Mouse (Mus musculus) MEL (cell line): Measurements from ENCODE around the gene H2afj. TPM values are rescaled to one million over a fixed set of nuclear protein-coding genes. Genes with fewer than 3 reads are reported as not detected.

Experiments used
- DNase-seq: peaks from one replicate; pipeline ENCODE4 v3.0.0; 2011; ENCODE audit warnings: low read depth, low spot score
- H3K27ac ChIP-seq: 2 replicates; pipeline ENCODE4 v1.5.1; 2012; ENCODE audit warnings: low read depth, mild to moderate bottlenecking, control low read depth, low read length, moderate library complexity; ENCODE audit not compliant: control insufficient read depth
- H3K27me3 ChIP-seq, 2 experiments: fragments of 150-350 bp in 1 of 2; sonication (generic) in 1 of 2; 2 replicates each; pipeline ENCODE4 v1.6.1; 2012; ENCODE audit warnings: low read length in 2 of 2, mild to moderate bottlenecking in 2 of 2, improper control_type of control experiment in 1 of 2, moderate library complexity in 1 of 2; ENCODE audit not compliant: insufficient read depth in 2 of 2, control insufficient read depth in 1 of 2
- H3K36me3 ChIP-seq, 2 experiments: 2 replicates each; pipeline ENCODE4 v1.6.1; 2012 to 2014; ENCODE audit warnings: low read length in 2 of 2, improper control_type of control experiment in 1 of 2, inconsistent platforms in 1 of 2, mild to moderate bottlenecking in 1 of 2; ENCODE audit not compliant: insufficient read depth in 2 of 2, control insufficient read depth in 1 of 2
- H3K4me1 ChIP-seq, 2 experiments: fragments of 150-350 bp in 1 of 2; sonication (generic) in 1 of 2; 2 replicates each; pipeline ENCODE4 v1.6.1; 2012; ENCODE audit warnings: low read length in 2 of 2, improper control_type of control experiment in 1 of 2, mild to moderate bottlenecking in 1 of 2; ENCODE audit not compliant: insufficient read depth in 2 of 2, control insufficient read depth in 1 of 2
- H3K4me3 ChIP-seq, 2 experiments: fragments of 150-350 bp in 1 of 2; sonication (generic) in 1 of 2; 2 replicates each; pipeline ENCODE4 v1.5.1; 2012; ENCODE audit warnings: low read depth in 2 of 2, low read length in 2 of 2, mild to moderate bottlenecking in 2 of 2, moderate library complexity in 2 of 2, control low read depth in 1 of 2, improper control_type of control experiment in 1 of 2; ENCODE audit not compliant: control insufficient read depth in 1 of 2, insufficient read depth in 1 of 2
- H3K79me2 ChIP-seq: 2 replicates; pipeline ENCODE4 v1.6.1; 2012; ENCODE audit warnings: mild to moderate bottlenecking, low read length, moderate library complexity; ENCODE audit not compliant: control insufficient read depth, poor library complexity, insufficient read depth
- H3K9ac ChIP-seq: 2 replicates; pipeline ENCODE4 v1.6.1; 2012; ENCODE audit warnings: low read depth, mild to moderate bottlenecking, control low read depth, low read length, moderate library complexity; ENCODE audit not compliant: control insufficient read depth, poor library complexity, severe bottlenecking
- H3K9me3 ChIP-seq: fragments of 150-350 bp; sonication (generic); replicated peaks from 2 replicates; pipeline ENCODE4 v1.6.1; 2012; ENCODE audit warnings: mild to moderate bottlenecking, low read length, improper control_type of control experiment, moderate library complexity; ENCODE audit not compliant: insufficient read depth
- CHD2 ChIP-seq: IDR thresholded peaks from 2 replicates; pipeline ENCODE4 v1.6.1; 2011; ENCODE audit warnings: low read length, improper control_type of control experiment
- ELF1 ChIP-seq: IDR thresholded peaks from 2 replicates; pipeline ENCODE4 v1.6.1; 2014; ENCODE audit warnings: low read depth, mild to moderate bottlenecking, inconsistent platforms, low read length, improper control_type of control experiment, moderate library complexity
- ETS1 ChIP-seq: IDR thresholded peaks from 2 replicates; pipeline ENCODE4 v1.6.1; 2012; ENCODE audit warnings: low read depth, mild to moderate bottlenecking, inconsistent platforms, low read length, improper control_type of control experiment, moderate library complexity
- GATA1 ChIP-seq: IDR thresholded peaks from 2 replicates; pipeline ENCODE4 v1.6.1; 2011; ENCODE audit warnings: low read depth, low read length, improper control_type of control experiment
- HCFC1 ChIP-seq: IDR thresholded peaks from 2 replicates; pipeline ENCODE4 v1.6.1; 2012; ENCODE audit warnings: low read depth, mild to moderate bottlenecking, inconsistent platforms, low read length, improper control_type of control experiment, moderate library complexity
- KAT2A ChIP-seq: conservative IDR thresholded peaks from 2 replicates; pipeline ENCODE4 v1.6.1; 2012; ENCODE audit warnings: low read depth, low read length, improper control_type of control experiment, inconsistent platforms
- MXI1 ChIP-seq: IDR thresholded peaks from 2 replicates; pipeline ENCODE4 v1.6.1; 2011; ENCODE audit warnings: mild to moderate bottlenecking, low read depth, low read length, improper control_type of control experiment
- POLR2AphosphoS2 ChIP-seq: IDR thresholded peaks from 2 replicates; pipeline ENCODE4 v1.6.1; 2011; ENCODE audit warnings: low read length, improper control_type of control experiment
- SIN3A ChIP-seq: IDR thresholded peaks from 2 replicates; pipeline ENCODE4 v1.6.1; 2012; ENCODE audit warnings: low read length, improper control_type of control experiment, inconsistent platforms
- TBP ChIP-seq: IDR thresholded peaks from 2 replicates; pipeline ENCODE4 v1.8.0; 2011; ENCODE audit warnings: low read depth, low read length, improper control_type of control experiment
- UBTF ChIP-seq: IDR thresholded peaks from 2 replicates; pipeline ENCODE4 v1.6.1; 2012; ENCODE audit warnings: low read depth, mild to moderate bottlenecking, inconsistent platforms, low read length, improper control_type of control experiment, moderate library complexity, borderline replicate concordance; ENCODE audit not compliant: insufficient read depth
- USF2 ChIP-seq, 2 experiments: IDR thresholded peaks; 2 replicates each; pipeline ENCODE4 v1.6.1; 2011 to 2012; ENCODE audit warnings: improper control_type of control experiment in 2 of 2, low read length in 2 of 2, borderline replicate concordance in 1 of 2, inconsistent platforms in 1 of 2, low read depth in 1 of 2, mild to moderate bottlenecking in 1 of 2; ENCODE audit not compliant: insufficient read depth in 1 of 2
- ZC3H11A ChIP-seq: IDR thresholded peaks from 2 replicates; pipeline ENCODE4 v1.6.1; 2012; ENCODE audit warnings: low read depth, mild to moderate bottlenecking, inconsistent platforms, low read length, improper control_type of control experiment
- ZMIZ1 ChIP-seq: IDR thresholded peaks from 2 replicates; pipeline ENCODE4 v1.6.1; 2012; ENCODE audit warnings: low read depth, mild to moderate bottlenecking, inconsistent platforms, low read length, improper control_type of control experiment, moderate library complexity
- ZNF384 ChIP-seq: IDR thresholded peaks from 2 replicates; pipeline ENCODE4 v1.6.1; 2012; ENCODE audit warnings: low read depth, mild to moderate bottlenecking, inconsistent platforms, low read length, improper control_type of control experiment
- polyA plus RNA-seq, 2 experiments: library from polyadenylated mRNA; stranded (reverse) in 1 of 2; unstranded in 1 of 2; fragments of >175 nt in 1 of 2; fragments of >200 nt in 1 of 2; gene quantifications; 2 replicates each; pipeline versions ENCODE4 v1.2.1 to v1.2.4; 2012; ENCODE audit warnings: low replicate concordance in 2 of 2, low read depth in 1 of 2; ENCODE audit not compliant: insufficient read length in 2 of 2, insufficient read depth in 1 of 2, missing spikeins in 1 of 2
- total RNA-seq: library from RNA; depleted of rRNA; stranded (reverse); fragments of 300-350 nt; gene quantifications from 2 replicates; pipeline ENCODE4 v1.2.3, GENCODE M21; 2012

H2afj gene
- total and polyA plus RNA-seq, 3 experiments = 111 to 176 TPM; not detected in 1

DNA sequence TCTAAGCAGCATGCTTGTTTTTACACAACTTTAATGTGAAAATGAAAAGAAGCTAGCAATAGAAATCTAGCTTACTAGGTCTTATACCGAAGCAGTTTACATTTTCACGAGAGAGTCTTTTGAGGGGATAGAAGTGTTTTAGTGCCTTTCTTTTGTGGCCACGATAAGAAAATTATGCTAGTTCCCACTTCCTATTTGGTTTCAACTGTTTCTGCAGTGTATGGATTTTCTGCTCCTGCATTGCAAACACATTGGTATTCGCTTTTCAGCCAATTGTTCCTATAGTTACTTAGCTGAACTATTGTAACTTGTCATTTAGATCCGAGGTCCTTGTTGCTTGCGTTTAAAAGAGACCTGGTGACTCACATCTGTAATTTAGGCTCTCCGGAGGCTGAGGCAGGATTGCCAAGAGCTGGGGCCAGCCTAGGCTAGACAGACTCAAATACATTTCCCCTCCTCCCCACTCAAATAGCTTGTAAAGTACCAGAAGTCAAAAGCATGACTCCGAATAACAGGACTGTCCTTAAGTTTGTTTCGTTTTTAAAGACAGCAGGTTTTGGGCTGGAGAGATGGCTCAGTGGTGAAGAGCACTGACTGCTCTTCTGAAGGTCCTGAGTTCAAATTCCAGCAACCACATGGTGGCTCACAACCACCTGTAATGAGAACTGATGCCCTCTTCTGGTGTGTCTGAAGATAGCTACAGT is 3.2 kb upstream of the H2afj start:
- H3K9ac ChIP-seq = peak overlapping the region; percentile 60
- H3K4me3 ChIP-seq = peak overlapping the region; percentile 7 to 33
- H3K4me1 ChIP-seq = peaks cover 0 to 8% of the 10 kb centered on the region in 2 experiments; a peak in 3 of 4 replicates
- DNase-seq = peak; percentile 90
- peak overlapping the region; percentile 99 for H3K27ac ChIP-seq
- H3K9me3 ChIP-seq = no peaks in the 10 kb centered on the region
- peaks cover 0 to 17% of the 10 kb centered on the region in 2 experiments; a peak in 2 of 4 replicates for H3K36me3 ChIP-seq
- TF ChIP-seq USF2 (IDR thresholded peaks at IDR 0.05; ENCODE audit: borderline replicate concordance in 1 of 2, insufficient read depth in 1 of 2, low read depth in 1 of 2, low read length in 2 of 2) (no peak), ZNF384 (no peak), ELF1 (no peak), GATA1 (peak; percentile 71), ZC3H11A (no peak), TBP (peak; percentile 89), MXI1 (no peak), SIN3A (no peak), ETS1 (no peak), UBTF (no peak), POLR2AphosphoS2 (no peak), ZMIZ1 (no peak), HCFC1 (no peak), CHD2 (no peak), KAT2A (no peak)
- peaks cover 17% of the 10 kb centered on the region for H3K79me2 ChIP-seq
- no peaks in the 10 kb centered on the region for H3K27me3 ChIP-seq

- H3K79me2 ChIP-seq = peaks cover 22% of the 10 kb centered on the region
- peaks cover 0 to 14% of the 10 kb centered on the region in 2 experiments; a peak in 3 of 4 replicates for H3K4me1 ChIP-seq
- H3K27ac ChIP-seq = peak overlapping the region; percentile 46; the same call in 1 of the 2 replicates
Measured at GRCm38 (mm10) chr6:136805409-136805775, 2.7 kb upstream of the H2afj start.

More at GRCm38 (mm10) chr6:136805409-136805775, 2.7 kb upstream of the H2afj start:
- Histone ChIP-seq H3K4me3 (peak overlapping the region; percentile 3 to 46; a peak in 3 of 4 replicates), H3K9ac (peak overlapping the region; percentile 49), H3K27me3 (no peaks in the 10 kb centered on the region), H3K9me3 (no peaks in the 10 kb centered on the region), H3K36me3 (peaks cover 0 to 23% of the 10 kb centered on the region in 2 experiments; a peak in 3 of 4 replicates)
- TF ChIP-seq HCFC1 (no peak), TBP (peak; percentile 13; the same call in 1 of the 2 replicates)
- DNase-seq = peak; percentile 61
